Mouse (Mus musculus) megakaryocyte, embryonic 14.5 days (primary cell): ENCODE data around the gene Rraga.

Experiments
- FLI1 ChIP-seq: IDR thresholded peaks from 2 replicates; pipeline ENCODE4 v1.6.1; 2012; ENCODE audit warnings: low read length, inconsistent platforms, mixed read lengths
- GATA1 ChIP-seq: IDR thresholded peaks from 3 replicates; pipeline ENCODE4 v1.6.1; 2012; ENCODE audit warnings: mixed read lengths, low read length, inconsistent platforms, borderline replicate concordance

GRCm38 (mm10) chr4:86625463-86625862 lies 50.0 kb downstream of the Rraga start:
- TF ChIP-seq GATA1 (no peak), FLI1 (no peak)
